Mouse (Mus musculus): Measurements from ENCODE around the gene Slc6a3.

The Slc6a3 gene

DNA sequence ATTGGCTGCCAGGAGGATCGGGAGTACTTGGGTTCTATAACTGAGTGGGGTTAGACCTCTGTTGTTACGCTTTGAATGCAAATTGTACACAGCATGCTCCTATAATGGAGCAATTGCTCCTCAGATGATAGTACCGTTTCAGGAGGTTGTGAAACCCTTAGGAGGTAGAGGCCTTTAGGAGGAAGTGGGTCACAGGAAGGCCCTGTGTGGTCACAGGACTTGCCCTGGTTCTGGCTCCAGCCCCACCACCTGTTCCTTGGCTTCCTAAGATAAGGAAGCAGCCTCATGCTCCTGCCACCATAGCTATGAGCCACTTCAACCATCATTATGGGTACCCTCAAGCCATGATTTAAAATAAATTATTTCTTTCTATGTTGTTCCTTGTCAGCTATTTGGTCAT is 54.9 kb downstream of the Slc6a3 start:
- DNase-seq (ENCODE audit: low spot score), result no peak

DNA sequence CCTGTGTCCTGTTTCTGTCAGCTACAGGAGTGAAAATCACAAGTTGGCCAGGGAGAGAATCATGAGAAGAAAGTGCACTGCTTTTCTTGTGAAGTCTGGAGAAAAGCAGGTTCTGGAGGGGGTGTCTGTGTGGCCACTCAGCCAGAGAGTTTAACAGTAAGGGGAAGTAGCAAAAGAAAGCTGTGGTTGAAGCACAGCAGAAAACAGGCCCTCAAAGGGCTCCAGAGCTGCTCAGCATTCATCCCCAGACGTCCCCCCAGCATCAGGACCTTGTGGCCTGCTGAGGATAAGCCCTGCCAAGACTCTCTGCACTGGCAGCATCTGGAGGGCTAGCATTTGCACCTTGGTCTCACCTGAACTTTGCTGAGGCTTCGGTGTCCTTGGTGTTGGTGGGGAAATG is 56.0 kb downstream of the Slc6a3 start:
- no peak for DNase-seq (ENCODE audit: low spot score)

DNA sequence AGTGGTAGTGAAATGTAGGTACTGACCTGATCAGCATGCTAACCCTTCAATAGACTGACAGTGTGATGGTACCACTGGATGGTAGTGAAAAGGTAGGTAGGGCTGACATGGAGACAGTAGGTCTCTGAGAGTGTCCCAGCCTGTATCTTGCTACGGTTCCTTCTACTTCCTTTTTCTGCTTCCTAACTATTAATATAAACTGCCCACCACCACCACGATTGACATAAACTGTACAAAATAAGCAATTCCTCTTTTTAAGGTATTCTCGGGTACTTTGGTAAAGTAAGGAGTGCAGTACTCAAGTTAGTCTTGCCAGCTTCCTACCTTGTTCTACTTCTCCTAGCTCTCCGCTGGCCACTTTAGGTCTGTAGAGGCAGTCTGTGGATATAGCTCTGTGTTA is 59.7 kb downstream of the Slc6a3 start:
- no peak for DNase-seq (ENCODE audit: low spot score)

DNA sequence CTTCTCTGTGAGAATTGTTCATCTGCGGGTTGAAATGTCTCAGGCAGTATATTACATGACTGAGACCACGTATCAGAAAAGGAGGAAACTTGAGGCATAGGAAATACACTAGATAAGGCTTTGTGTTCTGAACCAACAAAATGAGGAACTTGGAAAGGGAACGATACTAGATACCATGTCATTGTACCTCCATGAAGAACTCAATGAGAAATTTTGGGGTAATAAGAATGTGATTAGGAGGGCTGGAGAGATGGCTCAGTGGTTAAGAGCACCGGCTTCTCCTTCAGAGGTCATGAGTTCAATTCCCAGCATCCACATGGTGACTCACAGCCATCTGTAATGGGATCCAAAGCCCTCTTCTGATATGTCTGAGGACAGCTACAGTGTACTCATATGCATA is 63.7 kb downstream of the Slc6a3 start:
- DNase-seq (ENCODE audit: low spot score), result no peak

DNA sequence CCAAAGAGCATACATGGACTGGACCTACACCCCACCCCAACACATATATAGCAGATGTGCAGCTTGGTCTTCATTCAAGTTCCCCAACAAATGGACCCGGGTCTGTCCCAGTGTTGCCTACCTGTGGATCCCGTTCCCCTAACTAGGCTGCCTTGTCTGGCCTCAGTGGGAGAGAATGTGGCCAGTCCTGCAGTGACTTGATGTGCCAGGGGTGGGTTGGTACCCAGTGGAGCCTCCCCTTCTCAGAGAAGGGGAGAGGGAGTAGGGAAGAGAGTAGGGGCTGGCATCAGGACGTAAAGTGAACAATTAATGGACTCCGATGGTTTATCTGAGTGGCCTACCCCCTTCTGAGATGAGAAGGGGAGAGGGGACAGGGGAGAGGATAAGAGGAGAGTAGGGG is 66.5 kb downstream of the Slc6a3 start:
- no peak for DNase-seq (ENCODE audit: low spot score)

DNA sequence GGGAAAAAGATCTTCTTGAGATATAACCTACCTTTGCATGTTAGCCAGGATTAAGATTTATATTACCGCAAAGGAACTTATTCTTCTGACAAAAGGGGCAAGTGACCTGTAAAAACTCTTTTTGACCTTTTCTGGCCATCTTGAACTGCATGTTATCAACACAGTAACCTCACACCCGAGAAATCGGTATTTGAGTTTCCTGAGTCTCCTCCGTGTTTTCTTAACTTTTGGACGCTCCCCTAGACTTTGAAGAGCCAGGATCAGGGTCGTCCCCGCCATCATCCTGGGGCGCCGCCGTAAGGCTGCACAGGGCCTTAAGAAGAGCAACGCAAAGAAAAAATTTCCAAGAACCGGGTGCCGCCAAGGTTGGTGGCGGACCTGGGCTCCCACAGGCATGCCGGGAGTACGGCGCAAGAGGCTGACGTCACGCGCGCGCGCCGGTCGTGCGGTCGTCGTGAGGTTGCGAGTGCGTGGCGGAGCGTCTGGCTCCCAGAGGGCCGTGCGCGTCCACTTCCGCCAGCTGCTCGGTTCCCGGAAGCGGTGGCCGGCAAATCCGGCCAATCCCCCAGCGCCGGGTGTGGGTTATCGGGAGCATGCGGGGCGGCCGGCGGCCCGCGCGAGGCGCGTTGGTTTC is 67.1 kb downstream of the Slc6a3 start, which contains the start of gene Clptm1l:
Clptm1l (plus strand) TSS at position 485 of the 634 bp plus-strand sequence.
- DNase-seq (ENCODE audit: low spot score), result peak; percentile 96

DNA sequence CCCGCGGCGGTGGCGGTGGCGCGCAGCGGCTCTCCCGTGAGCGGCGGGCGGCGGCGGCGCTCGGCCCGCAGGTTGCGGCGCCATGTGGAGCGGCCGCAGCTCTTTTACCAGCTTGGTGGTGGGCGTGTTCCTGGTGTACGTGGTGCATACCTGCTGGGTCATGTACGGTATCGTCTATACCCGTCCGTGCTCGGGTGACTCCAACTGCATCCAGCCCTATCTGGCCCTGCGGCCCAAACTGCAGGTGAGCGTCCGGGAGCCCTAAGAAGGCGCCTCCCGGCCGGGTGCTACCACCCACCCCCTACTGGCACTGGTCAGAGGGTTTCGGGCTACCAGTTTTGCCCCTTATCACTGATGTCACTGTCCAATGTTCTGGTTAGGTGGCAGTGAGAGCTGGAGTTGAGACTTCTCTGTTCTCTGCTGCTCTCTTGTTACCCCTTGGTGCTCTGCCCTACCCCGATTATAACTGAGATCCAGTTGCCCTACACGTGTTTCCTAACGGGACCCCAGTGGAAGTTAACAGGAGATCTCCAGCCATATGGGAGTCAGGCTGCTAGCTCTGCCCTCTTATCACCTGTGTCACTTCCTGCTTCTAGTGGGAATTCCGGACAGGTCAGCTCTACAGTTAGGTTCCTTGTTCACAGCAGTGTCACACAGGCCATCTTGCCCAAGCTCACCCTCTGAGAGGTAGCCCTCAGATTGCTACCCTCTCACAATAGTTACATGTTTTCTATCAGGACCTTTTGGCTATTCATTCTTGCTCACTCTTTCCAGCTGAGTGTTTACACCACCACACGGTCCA is 67.8 kb downstream of the Slc6a3 start:
- no peak for DNase-seq (ENCODE audit: low spot score)

DNA sequence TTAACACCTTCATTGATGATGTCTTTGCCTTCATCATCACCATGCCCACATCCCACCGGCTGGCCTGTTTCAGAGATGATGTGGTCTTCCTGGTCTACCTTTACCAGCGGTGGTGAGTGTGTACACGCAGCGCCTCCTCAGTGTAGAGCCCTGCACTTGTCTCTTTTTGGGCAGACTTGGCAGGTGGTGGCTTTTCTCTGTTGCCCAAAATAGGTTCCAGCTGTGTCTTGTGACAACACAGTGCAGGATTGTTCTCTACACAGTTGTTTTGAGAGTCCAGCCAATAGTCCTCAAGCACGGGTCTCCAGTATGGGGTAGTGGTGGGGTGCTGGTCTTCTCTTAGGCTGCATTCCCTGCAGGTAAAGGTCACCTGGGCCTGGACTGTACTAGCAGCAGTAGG is 81.9 kb downstream of the Slc6a3 start:
- DNase-seq (ENCODE audit: low spot score), result no peak

DNA sequence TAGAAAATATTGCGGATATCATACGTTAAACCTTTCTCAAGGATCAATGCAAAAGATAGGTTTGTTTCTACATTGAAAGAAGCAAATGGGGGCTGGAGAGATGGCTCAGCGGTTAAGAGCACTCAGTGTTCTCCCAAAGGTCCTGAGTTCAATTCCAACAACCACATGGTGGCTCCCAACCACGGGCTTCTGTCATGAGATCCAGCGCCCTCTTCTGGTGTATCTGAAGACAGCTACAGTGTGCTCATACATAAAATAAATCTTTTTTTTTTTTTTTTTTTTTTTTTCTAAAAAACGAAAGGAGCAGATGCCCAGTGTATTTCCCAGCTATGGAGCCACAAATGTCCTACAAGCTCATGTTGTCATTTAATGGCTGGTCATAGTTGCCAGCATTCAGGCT is 84.1 kb downstream of the Slc6a3 start:
- no peak for DNase-seq (ENCODE audit: low spot score)

DNA sequence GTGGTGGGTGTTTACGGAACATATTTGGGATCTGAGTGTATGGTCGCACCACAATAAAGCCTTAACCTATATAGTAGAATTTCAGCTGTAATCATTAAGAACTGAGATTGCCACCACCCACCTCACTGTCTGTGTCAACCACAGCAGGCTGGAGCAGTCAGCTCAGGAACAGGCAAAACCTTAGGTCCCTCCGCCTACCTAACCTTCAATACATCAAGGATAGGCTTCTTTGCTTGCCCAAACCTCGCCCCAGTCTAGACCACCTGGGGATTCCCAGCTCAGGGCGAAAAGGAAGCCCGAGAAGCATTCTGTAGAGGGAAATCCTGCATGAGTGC is 89.8 kb downstream of the Slc6a3 start:
- no peak for DNase-seq (ENCODE audit: low spot score)

DNA sequence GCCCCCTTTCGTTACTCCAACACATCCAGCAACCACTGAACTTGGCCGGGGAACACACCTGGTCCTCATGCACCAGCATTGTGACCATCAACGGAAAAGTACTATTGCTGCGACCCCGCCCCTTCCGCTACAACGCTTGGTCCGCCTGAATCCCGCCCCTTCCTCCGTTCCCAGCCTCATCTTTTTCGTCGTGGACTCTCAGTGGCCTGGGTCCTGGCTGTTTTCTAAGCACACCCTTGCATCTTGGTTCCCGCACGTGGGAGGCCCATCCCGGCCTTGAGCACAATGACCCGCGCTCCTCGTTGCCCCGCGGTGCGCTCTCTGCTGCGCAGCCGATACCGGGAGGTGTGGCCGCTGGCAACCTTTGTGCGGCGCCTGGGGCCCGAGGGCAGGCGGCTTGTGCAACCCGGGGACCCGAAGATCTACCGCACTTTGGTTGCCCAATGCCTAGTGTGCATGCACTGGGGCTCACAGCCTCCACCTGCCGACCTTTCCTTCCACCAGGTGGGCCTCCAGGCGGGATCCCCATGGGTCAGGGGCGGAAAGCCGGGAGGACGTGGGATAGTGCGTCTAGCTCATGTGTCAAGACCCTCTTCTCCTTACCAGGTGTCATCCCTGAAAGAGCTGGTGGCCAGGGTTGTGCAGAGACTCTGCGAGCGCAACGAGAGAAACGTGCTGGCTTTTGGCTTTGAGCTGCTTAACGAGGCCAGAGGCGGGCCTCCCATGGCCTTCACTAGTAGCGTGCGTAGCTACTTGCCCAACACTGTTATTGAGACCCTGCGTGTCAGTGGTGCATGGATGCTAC is 90.4 kb downstream of the Slc6a3 start, which contains the start of gene Tert:
Tert (plus strand) TSS at position 167 of the 805 bp plus-strand sequence.
- peak; percentile 33 for DNase-seq (ENCODE audit: low spot score)

Measured in ovary, postnatal 14 days (tissue).